Mouse (Mus musculus) limb, embryonic 15.5 days (tissue): Measurements from ENCODE around the gene Tyrobp. TPM values are rescaled to one million over a fixed set of nuclear protein-coding genes. Genes with fewer than 3 reads are reported as not detected.

Experiments
- ATAC-seq: fragments of 200-750 bp; cut with Nextera tagmentation; 2 replicates; pipeline ENCODE4 v1.8.0; 2017; ENCODE audit warnings: low read depth, moderate TSS enrichment; ENCODE audit not compliant: insufficient number of reproducible peaks, low FRiP score, low TSS enrichment
- H3K27ac ChIP-seq: fragments of 300-500 bp; sonication (generic); 2 replicates; pipeline ENCODE4 v1.5.1; 2015; ENCODE audit warnings: moderate library complexity, mild to moderate bottlenecking, inconsistent platforms
- H3K27me3 ChIP-seq: fragments of 300-500 bp; sonication (generic); 2 replicates; pipeline ENCODE4 v1.6.1; 2015; ENCODE audit warnings: inconsistent platforms
- H3K36me3 ChIP-seq: fragments of 300-500 bp; sonication (generic); 2 replicates; pipeline ENCODE4 v1.6.1; 2015; ENCODE audit warnings: inconsistent platforms
- H3K4me1 ChIP-seq: fragments of 300-500 bp; sonication (generic); 2 replicates; pipeline ENCODE4 v1.6.1; 2015; ENCODE audit warnings: inconsistent platforms
- H3K4me2 ChIP-seq: fragments of 300-500 bp; sonication (generic); 2 replicates; pipeline ENCODE4 v1.6.1; 2015; ENCODE audit warnings: mild to moderate bottlenecking, inconsistent platforms
- H3K4me3 ChIP-seq: fragments of 300-500 bp; sonication (generic); 2 replicates; pipeline ENCODE4 v1.5.1; 2015; ENCODE audit warnings: mild to moderate bottlenecking, inconsistent platforms
- H3K9ac ChIP-seq: fragments of 300-500 bp; sonication (generic); 2 replicates; pipeline ENCODE4 v1.6.1; 2015; ENCODE audit warnings: inconsistent platforms
- H3K9me3 ChIP-seq: fragments of 300-500 bp; sonication (generic); 2 replicates; pipeline ENCODE4 v1.6.1; 2016; ENCODE audit warnings: inconsistent platforms
- WGBS: fragments of 180-500 bp; shearing (Covaris S2); methylation state at CpG from one replicate; pipeline ENCODE4 v1.1.7; 2015; 5-methylcytosine and 5-hydroxymethylcytosine counted together
- polyA plus RNA-seq: library from polyadenylated mRNA; unstranded; fragments of >200 nt; fragmentation: Nextera tagmentation; extraction: Ambion mirVana; gene quantifications from 2 replicates; pipeline ENCODE4 v1.2.1, GENCODE M21; 2015

The Tyrobp gene
- polyA plus RNA-seq, 1 experiment from 2014 or later = 87.7 TPM

DNA sequence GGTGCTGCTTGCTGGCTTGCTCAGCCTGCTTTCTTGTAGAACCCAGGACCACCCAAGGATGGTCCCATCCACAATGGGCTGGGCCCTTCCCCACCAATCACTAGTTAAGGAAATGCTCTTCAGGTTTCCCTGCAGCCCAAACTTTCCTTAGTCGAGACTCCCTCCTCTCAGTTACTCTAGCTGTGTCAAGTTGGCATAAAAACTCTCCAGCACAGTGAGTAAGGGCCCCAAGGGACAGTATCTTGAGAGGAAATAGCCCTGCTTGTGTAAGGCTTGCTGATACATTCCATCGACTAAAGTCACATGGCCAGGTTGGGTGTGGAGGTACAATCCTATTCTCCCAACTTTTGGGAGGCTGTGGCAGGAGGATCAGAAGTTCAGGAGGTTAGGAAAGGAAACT lies 16.6 kb downstream of the Tyrobp start:
- no peak for ATAC-seq
- WGBS = 31% methylated on average over 2 of the region's 2 CpGs
- no peaks in the 10 kb centered on the region for H3K9me3 ChIP-seq
- no peak overlapping the region for H3K4me2 ChIP-seq
- no peak overlapping the region for H3K4me3 ChIP-seq
- H3K4me1 ChIP-seq = no peaks in the 10 kb centered on the region
- no peak overlapping the region for H3K27ac ChIP-seq
- H3K27me3 ChIP-seq = peaks cover under 1% of the 10 kb centered on the region; the same call in 1 of the 2 replicates
- no peak overlapping the region for H3K9ac ChIP-seq
- H3K36me3 ChIP-seq = peaks cover 17% of the 10 kb centered on the region; the same call in 1 of the 2 replicates

GRCm38 (mm10) chr7:30431793-30432192 lies 18.2 kb downstream of the Tyrobp start:
- H3K9me3 ChIP-seq = no peaks in the 10 kb centered on the region
- no peak overlapping the region for H3K27ac ChIP-seq
- no peaks in the 10 kb centered on the region for H3K4me1 ChIP-seq
- no peak overlapping the region for H3K4me2 ChIP-seq
- WGBS = 5% methylated on average over 3 of the region's 3 CpGs
- H3K9ac ChIP-seq = no peak overlapping the region
- H3K36me3 ChIP-seq = peaks cover 10% of the 10 kb centered on the region; the same call in 1 of the 2 replicates
- H3K27me3 ChIP-seq = peaks cover 14% of the 10 kb centered on the region; the same call in 1 of the 2 replicates
- H3K4me3 ChIP-seq = no peak overlapping the region
- no peak for ATAC-seq

DNA sequence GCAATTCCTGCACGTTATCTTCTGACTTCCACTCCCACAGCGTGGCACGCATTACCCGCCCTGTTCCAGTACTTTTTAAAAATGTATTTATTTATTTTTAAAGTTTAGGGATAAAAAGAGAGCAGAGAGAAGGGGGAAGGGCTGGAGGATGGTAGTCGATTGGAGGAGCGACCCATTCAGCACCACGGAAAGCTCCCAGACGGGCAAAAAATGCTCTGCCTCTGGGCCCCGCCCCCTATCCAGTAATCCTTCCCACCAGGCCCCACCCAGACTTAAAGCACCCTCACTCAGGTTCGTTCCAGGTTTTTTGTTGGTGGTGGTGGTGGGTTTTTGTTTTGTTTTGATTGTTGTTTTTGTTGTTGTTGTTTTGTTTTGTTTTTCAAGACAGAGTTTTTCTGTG lies 20.7 kb downstream of the Tyrobp start:
- H3K27me3 ChIP-seq = peaks cover 20% of the 10 kb centered on the region; the same call in 1 of the 2 replicates
- no peaks in the 10 kb centered on the region for H3K4me1 ChIP-seq
- WGBS = 2% methylated on average over 10 of the region's 10 CpGs
- H3K4me2 ChIP-seq = no peak overlapping the region
- ATAC-seq = no peak
- 0 out of 2 replicates have a peak overlapping the region, but pooled peaks have one; percentile 10 for H3K9ac ChIP-seq
- H3K4me3 ChIP-seq = no peak overlapping the region
- no peak overlapping the region for H3K27ac ChIP-seq
- peaks cover 10% of the 10 kb centered on the region; the same call in 1 of the 2 replicates for H3K36me3 ChIP-seq
- no peaks in the 10 kb centered on the region for H3K9me3 ChIP-seq

GRCm38 (mm10) chr7:30434701-30435100 lies 21.1 kb downstream of the Tyrobp start:
- no peak overlapping the region for H3K9ac ChIP-seq
- no peak overlapping the region for H3K4me2 ChIP-seq
- no peaks in the 10 kb centered on the region for H3K9me3 ChIP-seq
- ATAC-seq = no peak
- 68% methylated on average over 10 of the region's 10 CpGs for WGBS
- no peak overlapping the region for H3K27ac ChIP-seq
- H3K27me3 ChIP-seq = peaks cover 23% of the 10 kb centered on the region; the same call in 1 of the 2 replicates
- no peak overlapping the region for H3K4me3 ChIP-seq
- H3K4me1 ChIP-seq = no peaks in the 10 kb centered on the region
- H3K36me3 ChIP-seq = peaks cover 10% of the 10 kb centered on the region; the same call in 1 of the 2 replicates

DNA sequence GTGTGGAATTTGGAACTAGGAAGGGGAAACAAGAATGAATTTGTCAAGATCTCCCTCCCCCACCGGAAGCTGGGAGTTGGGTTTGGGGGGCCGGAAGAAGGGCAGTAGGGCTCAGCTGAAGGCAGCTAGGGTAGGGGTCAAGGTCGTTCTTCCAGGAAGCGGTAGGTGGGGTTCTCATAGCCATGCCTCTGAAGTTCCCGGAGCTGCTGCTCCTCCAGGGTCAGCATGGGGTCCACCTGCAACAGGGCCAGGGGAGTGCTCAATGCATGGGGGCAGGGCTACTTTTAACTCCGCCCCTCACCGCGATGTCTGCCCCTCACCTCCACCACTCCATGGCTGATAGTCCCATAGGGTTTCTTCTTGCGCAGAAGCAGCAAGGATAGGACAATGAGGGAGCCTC lies 21.6 kb downstream of the Tyrobp start:
- peaks cover 23% of the 10 kb centered on the region; the same call in 1 of the 2 replicates for H3K27me3 ChIP-seq
- no peak for ATAC-seq
- H3K4me3 ChIP-seq = no peak overlapping the region
- H3K36me3 ChIP-seq = peaks cover 13% of the 10 kb centered on the region; the same call in 1 of the 2 replicates
- WGBS = 38% methylated on average over 9 of the region's 9 CpGs
- H3K4me2 ChIP-seq = no peak overlapping the region
- no peaks in the 10 kb centered on the region for H3K4me1 ChIP-seq
- H3K9me3 ChIP-seq = no peaks in the 10 kb centered on the region
- H3K27ac ChIP-seq = no peak overlapping the region
- no peak overlapping the region for H3K9ac ChIP-seq

GRCm38 (mm10) chr7:30436879-30437278 lies 23.3 kb downstream of the Tyrobp start:
- Histone ChIP-seq H3K27ac (no peak overlapping the region), H3K36me3 (peaks cover 16% of the 10 kb centered on the region; the same call in 1 of the 2 replicates), H3K4me2 (no peak overlapping the region), H3K27me3 (peaks cover 23% of the 10 kb centered on the region; the same call in 1 of the 2 replicates), H3K9ac (no peak overlapping the region), H3K4me1 (no peaks in the 10 kb centered on the region), H3K9me3 (no peaks in the 10 kb centered on the region), H3K4me3 (no peak overlapping the region)
- no peak for ATAC-seq
- 20% methylated on average over 10 of the region's 10 CpGs for WGBS

DNA sequence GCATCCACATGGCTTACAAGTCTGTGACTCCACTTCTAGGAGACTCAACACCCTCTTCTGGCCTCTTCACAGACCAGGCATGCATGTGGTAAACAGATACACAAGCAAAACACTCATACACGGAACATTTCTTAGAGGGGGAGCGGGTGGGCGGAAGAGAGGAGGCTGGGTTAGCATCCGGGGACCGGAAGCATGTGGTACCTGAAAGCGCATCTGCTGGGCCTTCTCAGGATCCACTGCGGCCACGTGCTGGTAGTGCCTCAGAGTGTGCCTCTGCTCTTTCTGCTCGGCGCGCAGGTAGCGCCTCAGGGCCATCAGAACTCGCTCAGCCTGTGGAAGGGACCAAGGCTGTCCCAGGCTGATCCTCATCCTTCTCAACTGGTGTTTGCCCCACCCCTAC lies 26.2 kb downstream of the Tyrobp start:
- Histone ChIP-seq H3K27ac (no peak overlapping the region), H3K9me3 (no peaks in the 10 kb centered on the region), H3K4me2 (no peak overlapping the region), H3K27me3 (peaks cover 32% of the 10 kb centered on the region; the same call in 1 of the 2 replicates), H3K9ac (no peak overlapping the region), H3K4me3 (no peak overlapping the region), H3K4me1 (peaks cover 9% of the 10 kb centered on the region), H3K36me3 (peaks cover 19% of the 10 kb centered on the region; the same call in 1 of the 2 replicates)
- no peak for ATAC-seq
- WGBS = 78% methylated on average over 13 of the region's 13 CpGs

DNA sequence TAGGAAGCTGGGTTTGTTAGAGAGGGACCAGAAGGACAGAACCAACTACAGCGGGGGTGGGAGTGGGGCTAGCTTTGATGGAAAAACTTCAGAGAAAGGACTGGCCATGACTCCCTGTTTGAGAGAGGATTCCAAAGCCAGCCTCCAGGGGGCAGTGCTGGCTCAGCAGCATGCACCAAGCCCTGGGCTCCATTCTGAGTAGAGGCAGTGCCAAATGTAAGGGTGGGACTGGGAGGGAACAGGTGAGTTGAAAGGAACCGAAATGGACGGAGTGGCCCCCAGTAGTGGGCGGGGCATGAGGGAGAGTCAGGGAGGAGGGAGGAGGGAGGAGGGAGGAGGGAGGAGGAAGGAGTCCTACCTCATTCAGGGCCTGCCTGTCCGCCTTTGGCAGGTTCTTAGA lies 27.1 kb downstream of the Tyrobp start:
- Histone ChIP-seq H3K27ac (no peak overlapping the region), H3K4me1 (peaks cover 18% of the 10 kb centered on the region), H3K4me2 (no peak overlapping the region), H3K9me3 (no peaks in the 10 kb centered on the region), H3K4me3 (no peak overlapping the region), H3K9ac (no peak overlapping the region), H3K27me3 (peaks cover 32% of the 10 kb centered on the region; the same call in 1 of the 2 replicates), H3K36me3 (peaks cover 15% of the 10 kb centered on the region; the same call in 1 of the 2 replicates)
- no peak for ATAC-seq
- 18% methylated on average over 4 of the region's 5 CpGs for WGBS

DNA sequence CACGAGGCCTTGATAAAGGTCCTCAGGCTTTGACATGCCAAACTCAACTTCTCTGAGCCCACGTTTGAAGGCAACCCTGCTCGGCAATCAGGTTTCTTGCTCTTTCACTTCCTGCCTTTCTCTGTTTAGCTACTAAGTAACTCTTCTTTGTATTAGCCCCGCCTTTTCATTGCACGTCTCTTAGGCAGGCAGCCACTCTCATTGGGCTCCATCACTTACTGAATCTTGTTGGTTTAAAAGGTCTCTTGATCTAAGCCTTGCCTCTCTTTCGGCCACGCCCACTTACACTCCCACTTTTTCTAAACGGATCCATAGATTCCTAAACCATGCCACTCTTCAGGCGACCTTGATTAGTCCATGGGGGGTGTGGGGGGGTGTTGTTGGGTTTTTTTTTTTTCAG lies 30.1 kb downstream of the Tyrobp start:
- Histone ChIP-seq H3K9me3 (no peaks in the 10 kb centered on the region), H3K4me2 (peak overlapping the region; percentile 92; the same call in 1 of the 2 replicates), H3K4me3 (peak overlapping the region; percentile 64), H3K36me3 (peaks cover 9% of the 10 kb centered on the region; the same call in 1 of the 2 replicates), H3K9ac (no peak overlapping the region), H3K4me1 (peaks cover 18% of the 10 kb centered on the region), H3K27ac (no peak overlapping the region), H3K27me3 (peaks cover 17% of the 10 kb centered on the region; the same call in 1 of the 2 replicates)
- 23% methylated on average over 9 of the region's 9 CpGs for WGBS
- no peak for ATAC-seq

GRCm38 (mm10) chr7:30444154-30444970 lies 30.8 kb downstream of the Tyrobp start:
- Histone ChIP-seq H3K4me3 (peak overlapping the region; percentile 64), H3K27ac (no peak overlapping the region), H3K9me3 (no peaks in the 10 kb centered on the region), H3K4me2 (peak overlapping the region; percentile 92), H3K36me3 (peaks cover 9% of the 10 kb centered on the region; the same call in 1 of the 2 replicates), H3K27me3 (peaks cover 17% of the 10 kb centered on the region; the same call in 1 of the 2 replicates), H3K9ac (peak overlapping the region; percentile 63; the same call in 1 of the 2 replicates), H3K4me1 (peaks cover 18% of the 10 kb centered on the region)
- no peak for ATAC-seq
- under 1% methylated on average over 38 of the region's 38 CpGs for WGBS

GRCm38 (mm10) chr7:30444971-30445751 lies 31.6 kb downstream of the Tyrobp start, which contains the start of gene Aplp1:
Aplp1 (minus strand) TSS chr7:30445535.
- Histone ChIP-seq H3K9ac (peak within 1 kb of the TSS; percentile 63), H3K27me3 (peaks cover 20% of the 10 kb centered on the region), H3K27ac (no peak within 1 kb of the TSS), H3K4me2 (peak within 1 kb of the TSS; percentile 92), H3K4me3 (peak within 1 kb of the TSS; percentile 64), H3K4me1 (peaks cover 18% of the 10 kb centered on the region), H3K36me3 (peaks cover 6% of the 10 kb centered on the region; the same call in 1 of the 2 replicates), H3K9me3 (no peaks in the 10 kb centered on the region)
- peak; percentile 68; the same call in 1 of the 2 replicates for ATAC-seq
- under 1% methylated on average over 63 of the region's 72 CpGs for WGBS
